Mouse (Mus musculus): ENCODE measurements around the gene C130026I21Rik.
"Not testable (repeated sequence)": the region's sequence is repeated elsewhere in the genome, so short reads cannot be mapped to it uniquely, and the experiment has no call there.

GRCm38 (mm10) chr1:85073099-85073498 lies 197.3 kb downstream of the C130026I21Rik start:
- TF ChIP-seq ZC3H11A (IDR thresholded peaks at IDR 0.05; ENCODE audit: borderline replicate concordance, low read depth, low read length); MAFK (IDR thresholded peaks at IDR 0.05; ENCODE audit: insufficient read depth, low read depth, low read length); HCFC1 (IDR thresholded peaks at IDR 0.05; ENCODE audit: borderline replicate concordance, insufficient read depth, low read length); ZNF384 (IDR thresholded peaks at IDR 0.05; ENCODE audit: low read depth, low read length): not testable (repeated sequence)

Data from ES-E14 (cell line).